Mouse (Mus musculus) kidney, adult 18-20 months (tissue): Measurements from ENCODE around the gene Zfp652.

Source experiments
- DNase-seq: peaks from one replicate; pipeline ENCODE4 v3.0.0; 2021

Gene Zfp652

DNA sequence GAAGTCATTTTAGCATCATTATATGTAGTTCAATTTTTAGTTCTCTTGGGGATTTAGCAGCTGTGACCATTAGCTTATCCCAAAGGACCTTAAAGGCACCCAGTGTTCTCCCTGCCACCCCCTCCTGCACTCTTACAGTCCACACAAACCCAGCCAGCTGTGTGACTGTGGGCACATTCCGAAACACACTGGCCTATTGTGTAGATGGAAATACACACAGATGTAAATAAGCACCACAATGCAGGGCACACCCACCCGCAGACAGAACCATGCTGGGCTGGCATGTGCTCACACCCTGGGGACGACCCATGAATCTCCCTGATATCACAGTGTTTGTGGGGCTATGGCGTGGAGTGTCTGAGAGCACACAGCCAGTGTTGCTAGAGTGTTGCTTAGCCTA lies 99.8 kb downstream of the Zfp652 start:
- DNase-seq = no peak

DNA sequence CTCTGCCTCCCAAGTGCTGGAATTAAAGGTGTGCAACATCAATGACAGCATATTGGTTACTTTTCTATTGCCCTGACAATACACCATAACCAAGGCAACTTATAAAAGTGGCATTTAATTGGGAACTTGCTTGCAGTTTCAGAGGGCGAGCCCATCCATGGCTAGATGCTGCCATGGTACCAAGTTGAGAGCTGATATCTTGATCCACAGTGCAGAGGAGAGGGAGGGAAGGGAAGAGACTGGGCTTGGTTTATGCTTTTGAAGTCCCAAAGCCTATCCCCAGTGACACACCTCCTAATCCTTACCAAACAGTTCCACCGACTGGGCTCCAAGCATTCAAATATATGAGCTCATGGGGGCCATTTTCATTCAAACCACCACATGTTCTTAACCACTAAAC lies 101.6 kb downstream of the Zfp652 start:
- DNase-seq = no peak

DNA sequence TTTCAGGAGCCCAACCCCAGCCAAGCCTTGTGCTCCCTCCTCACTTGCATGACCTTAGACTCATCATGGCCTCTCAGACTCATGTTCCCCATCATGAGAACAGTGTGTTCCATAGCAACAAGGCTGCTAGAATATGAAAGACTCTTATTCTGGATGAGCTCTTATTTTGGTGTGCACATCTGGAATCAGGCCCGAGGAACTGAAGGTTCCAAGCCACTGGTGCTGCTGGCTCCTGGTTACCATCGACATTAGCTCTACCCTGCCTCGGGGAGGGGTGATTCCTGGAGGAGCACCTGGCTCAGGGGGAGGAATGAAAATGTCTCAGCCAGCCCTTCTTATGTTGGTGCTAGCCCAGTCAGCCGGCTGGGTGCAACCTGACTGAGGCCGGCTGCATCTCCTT lies 102.4 kb downstream of the Zfp652 start:
- no peak for DNase-seq

DNA sequence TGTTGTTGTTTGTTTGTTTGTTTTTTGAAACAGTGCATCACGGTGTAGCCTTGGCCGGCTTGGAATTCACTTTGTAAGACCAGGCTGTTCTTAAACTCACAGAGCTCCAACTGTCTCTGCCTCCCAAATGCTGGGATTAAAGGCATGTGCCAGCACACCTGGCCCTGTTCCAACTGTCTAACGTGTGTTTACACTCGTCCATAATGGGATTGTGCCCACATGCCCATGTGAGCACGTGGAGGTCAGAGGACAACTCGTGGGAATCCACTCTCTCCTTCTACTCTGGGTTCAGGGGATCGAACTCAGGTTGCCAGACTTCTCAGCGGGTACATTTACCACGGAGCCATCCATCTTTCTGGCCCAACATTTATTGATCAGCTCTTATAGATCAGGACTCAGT lies 102.9 kb downstream of the Zfp652 start:
- DNase-seq = no peak

DNA sequence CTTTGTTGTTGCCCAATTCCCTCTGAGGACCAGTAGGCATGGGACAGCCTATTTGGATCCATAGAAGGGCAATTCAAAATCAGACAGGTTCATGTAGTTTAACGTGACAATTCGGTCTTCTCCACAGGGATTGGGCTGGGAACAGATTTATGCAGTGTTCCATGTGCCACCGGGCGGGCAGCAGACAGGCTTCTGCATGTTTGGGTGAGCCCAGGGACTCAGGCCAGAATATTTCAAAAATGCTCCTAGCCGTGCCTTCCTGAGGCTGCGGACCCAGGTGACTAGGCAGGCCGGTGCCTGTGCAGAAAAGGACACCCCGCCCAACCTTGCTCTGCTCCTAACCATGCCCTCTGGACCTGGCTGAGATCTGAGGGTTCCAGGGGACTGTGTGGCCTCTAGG lies 106.7 kb downstream of the Zfp652 start:
- no peak for DNase-seq

DNA sequence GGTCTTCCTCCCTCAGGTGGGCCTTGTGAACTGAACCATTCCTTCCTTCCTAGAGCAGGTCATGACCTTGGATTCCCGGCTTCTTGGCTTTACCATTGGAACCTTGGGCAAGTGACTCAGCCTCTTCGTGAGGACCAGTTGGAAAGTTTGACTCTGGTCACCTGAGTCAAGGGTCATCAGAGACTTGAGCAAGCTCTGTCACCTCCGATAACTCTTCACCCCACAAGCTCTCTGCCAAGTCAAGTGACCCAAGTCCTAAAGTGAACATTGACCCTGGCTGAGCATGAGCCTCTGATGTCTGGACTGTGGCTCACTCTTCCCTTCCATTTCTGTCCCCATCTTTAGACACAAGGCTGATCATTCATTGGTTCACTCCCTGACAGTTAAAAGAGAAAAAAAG lies 109.0 kb downstream of the Zfp652 start:
- DNase-seq = no peak

DNA sequence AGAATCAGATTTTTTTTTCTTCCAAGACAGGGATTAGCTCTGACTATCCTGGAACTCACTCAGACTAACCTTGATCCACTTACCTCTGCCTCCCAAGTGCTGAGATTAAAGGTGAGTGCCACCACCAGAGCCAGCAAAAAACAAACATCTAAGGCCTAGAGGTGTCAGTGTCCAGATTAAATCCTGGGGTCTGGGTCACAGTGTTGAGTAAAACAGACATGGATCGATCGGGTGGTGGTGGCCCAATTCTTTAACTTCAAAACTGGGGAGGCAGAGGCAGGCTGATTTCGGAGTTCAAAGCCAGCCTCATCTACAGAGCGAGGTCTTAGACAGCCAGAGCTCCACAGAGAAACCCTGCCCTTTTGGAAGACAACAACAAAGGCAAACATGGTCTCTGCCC lies 110.0 kb downstream of the Zfp652 start:
- DNase-seq = no peak

DNA sequence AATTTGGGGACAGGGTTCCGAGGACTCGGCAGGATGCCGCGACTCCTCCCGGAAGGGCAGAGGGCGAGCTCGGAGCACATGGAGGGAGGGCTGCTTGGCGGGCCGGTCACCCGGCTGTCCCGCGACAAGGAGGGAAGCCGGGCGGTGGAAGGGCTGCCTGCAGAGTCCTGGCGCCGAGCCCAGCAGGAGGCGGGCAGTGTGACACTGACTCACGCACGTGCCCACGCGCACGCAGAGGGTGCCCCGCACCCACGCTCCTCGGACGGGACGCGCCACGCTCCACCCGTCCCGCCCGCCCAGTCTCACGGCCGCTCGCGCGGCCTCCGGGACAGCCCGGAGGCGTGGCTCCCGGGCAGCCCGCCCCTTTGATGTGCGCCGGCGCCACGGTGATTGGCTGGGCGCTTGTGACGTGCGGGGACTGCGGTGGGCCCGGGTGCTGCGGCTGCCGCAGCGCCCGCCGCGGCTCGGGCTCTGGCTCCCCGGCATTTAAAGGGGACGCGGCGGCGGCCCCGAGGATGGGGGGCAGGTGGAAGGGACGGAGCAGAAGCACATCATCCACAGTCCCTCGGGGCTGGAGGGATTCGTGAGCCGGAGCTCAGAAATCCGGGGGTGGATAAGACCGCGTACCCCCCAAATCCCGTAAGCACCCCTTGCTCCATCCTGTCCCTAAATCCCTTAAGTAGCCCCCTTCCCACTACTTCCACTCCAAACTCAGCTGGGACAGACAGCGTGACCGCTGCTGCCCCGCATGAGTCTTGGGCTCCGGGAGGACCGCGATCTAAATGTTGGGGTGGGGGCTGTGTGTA lies 111.8 kb downstream of the Zfp652 start, which contains the start of gene Phospho1:
Gene Phospho1, plus strand, starts transcription at position 429 of the 806 bp plus-strand sequence.
- peak; percentile 92 for DNase-seq

DNA sequence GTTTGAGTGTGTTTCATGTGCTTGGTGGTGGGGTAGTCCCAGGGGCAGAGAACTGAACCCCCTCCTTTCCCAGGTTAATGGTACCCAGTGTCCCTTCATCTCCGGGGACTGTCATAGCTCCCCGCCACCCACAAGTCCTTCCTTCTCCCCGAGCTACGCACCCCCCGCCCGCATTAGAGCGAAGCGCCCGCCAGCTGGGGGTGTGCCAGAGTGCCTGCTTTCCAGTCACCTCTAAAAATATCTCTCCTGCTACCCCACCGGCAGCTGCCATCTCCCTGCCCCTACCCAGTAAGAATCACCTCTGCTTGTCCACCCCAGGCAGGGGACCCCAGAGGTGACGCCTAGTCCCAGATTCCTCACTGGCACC lies 112.4 kb downstream of the Zfp652 start:
- DNase-seq = peak; percentile 40

DNA sequence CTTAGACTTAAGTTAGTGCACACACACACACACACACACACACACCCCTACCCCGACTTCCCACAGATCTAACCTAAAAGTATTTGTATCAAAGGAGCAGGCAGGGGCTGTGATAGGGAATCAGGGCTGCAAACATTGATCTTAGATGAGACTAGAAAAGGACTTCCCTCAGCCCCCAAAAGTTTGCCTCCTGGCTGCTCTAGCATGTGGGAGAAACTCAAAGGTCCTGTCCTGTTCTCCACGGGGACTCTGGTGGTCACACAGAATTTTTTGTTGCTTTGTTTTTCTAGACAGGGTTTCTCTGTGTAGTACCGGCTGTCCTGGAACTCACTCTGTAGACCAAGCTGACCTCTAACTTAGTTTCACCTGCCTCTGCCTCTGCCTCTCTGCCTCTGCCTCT lies 113.2 kb downstream of the Zfp652 start:
- peak; percentile 2 for DNase-seq

DNA sequence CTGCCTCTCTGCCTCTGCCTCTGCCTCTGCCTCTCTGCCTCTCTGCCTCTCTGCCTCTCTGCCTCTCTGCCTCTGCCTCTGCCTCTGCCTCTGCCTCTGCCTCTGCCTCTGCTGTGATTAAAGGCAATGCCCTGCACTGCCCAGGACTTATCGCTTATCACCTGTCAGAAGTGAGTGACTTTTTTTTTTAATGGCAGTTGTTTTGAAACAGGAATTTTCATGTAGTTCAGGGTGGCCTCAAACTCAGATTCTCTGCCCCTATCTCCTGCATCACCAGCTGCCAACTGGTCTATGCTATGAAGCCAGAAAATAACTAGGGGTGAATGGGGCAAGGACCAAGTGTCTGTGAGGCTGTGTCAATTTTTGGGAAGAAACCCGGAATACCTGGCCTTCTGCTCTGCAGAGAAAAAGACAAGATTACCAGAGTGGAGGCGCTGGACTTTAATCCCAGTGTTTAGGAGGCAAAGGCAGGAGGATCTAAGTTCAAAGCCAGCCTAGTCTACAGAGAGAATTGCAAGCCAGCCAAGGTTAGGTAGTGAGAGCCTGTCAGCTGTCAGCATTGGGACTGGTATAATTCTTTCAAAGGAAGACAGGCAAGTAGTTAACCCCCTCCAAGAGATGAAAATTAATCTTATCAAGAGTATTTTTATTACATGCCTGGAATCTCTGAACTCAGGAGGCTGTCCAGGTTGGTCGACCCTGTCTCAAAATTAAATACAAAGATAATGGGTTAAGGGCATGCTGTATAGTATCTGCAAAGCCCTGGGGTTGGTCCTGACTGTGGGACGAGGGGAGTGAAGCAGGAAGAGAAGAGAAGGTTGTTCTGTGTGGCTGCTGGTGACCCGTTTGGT lies 114.1 kb downstream of the Zfp652 start:
- peak; percentile 2 for DNase-seq

DNA sequence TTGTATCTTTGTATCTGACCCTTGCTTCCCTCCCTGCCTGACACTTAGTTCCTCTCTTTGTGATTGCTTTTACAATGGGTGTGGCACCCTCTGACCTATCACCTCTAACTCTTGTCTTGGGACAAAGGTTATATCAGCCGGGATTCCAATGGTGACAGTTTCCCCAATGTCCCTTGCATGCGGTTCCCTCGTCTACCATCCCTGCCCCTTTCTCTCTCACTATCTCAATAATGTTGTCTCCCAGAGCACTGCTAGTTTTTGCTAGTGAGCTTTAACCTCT lies 114.6 kb downstream of the Zfp652 start:
- DNase-seq = no peak

DNA sequence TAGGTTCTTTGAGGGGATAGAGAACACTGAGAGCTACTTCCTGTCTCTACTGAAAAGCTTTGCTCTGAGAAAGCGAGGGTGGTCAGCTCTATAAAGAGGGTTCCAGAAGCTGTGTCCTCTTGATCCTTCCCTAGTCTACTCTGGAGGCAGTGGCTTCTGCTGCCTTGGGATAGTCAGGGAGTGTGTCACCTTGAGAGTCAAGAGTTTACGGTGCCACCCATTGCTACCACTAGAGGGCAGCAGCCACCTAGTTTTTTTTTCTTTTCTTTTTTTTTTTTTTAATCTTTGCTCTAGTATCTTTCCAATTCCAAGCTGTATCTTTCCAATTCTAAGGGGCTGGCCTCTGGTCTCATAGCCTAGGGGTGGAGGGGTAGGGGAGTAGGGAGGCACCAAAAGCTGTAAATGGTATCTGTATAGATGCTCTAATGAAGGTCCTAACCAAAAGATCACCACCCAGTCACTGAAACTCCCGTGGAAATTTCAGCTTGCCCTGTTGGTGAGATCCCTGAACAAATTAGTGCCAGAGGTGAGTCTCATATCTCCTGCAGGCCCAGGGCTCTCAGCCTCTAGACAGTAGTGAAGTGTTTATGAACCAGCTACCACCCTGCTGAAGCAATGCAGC lies 115.1 kb downstream of the Zfp652 start:
- peak; percentile 80 for DNase-seq

DNA sequence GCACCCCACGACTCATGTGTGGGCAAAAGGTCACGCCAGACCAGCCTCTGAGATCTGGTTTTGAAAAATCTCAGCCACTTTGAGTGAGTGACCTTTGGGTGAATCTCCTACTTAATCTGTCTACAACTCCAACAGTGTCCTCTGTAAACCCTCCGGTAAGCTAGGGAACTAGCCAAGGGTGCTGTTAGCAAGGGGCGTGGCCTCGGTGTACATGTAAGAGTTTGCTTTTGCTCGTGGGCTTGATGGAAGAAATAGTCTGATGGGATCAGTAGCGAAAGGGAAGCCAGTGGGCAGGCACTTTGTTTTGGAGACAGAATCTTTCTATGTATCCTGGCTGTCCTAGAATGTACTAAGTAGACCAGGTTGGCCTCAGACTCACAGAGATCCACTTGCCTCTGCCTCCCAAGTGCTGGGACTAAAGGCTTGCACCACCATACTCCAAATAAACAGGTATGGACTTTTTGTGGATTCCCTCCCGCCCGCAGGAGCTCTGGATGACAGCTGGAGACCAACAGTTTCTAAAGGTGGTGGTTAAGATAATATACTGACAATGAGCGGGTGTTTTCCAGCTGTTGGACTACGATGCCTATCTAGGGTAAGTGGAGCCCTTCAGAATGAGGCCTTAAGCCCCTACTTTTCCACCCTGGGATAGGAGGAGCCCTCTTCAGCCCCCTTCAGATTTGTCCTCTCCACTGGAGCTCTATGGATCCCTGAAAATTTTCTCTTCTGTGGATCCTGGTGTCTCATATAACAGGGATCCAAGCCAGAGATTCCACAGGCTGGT lies 115.9 kb downstream of the Zfp652 start:
- no peak for DNase-seq

DNA sequence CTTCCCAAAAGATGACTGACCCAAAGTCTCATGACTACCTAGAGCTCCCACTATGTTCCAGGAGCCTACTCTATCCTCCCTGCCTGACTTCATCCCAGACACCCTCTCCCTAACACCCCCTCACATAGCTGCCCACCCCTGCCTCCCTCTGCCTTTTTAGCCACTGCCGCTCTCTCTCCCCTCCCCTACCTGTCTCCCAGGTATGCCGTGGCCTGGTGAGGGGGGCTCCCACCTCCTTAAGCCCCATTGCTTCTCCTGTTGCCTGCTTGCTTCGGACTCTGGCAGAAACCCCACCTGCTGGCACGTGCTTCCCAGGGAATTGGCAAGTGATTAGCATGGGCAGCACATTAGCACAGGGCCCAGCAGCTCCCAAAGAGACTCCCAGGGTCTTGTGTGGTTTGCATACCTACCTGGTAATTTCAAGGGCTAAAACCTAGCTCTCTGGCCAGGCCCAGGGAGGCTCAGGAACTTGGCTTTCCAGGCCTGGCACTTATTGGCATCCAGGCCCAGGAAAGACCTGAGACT lies 117.1 kb downstream of the Zfp652 start:
- no peak for DNase-seq

DNA sequence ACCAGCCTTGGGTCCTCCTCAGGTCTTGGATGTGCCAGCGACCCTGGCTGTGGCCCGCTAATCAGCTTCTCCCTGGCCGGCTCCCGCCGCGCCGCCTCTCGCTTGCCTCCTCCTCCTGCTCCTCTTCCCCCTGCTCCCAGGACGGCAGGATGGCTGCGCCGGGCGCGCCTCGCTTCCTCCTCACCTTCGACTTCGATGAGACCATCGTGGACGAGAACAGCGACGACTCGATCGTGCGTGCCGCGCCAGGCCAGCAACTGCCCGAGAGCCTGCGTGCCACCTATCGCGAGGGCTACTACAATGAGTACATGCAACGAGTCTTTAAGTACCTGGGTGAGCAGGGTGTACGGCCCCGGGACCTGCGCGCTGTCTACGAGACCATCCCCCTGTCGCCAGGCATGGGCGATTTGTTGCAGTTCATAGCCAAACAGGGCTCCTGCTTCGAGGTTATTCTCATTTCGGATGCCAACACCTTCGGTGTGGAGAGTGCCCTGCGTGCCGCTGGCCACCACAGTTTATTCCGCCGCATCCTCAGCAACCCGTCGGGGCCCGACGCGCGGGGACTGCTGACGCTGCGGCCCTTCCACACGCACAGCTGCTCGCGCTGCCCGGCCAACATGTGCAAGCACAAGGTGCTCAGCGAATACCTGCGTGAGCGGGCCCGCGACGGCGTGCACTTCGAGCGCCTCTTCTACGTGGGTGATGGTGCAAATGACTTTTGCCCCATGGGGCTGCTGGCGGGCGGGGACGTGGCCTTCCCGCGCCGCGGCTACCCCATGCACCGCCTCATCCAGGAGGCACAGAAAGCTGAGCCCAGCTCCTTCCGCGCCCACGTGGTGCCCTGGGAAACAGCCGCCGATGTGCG lies 118.2 kb downstream of the Zfp652 start:
- DNase-seq = no peak

DNA sequence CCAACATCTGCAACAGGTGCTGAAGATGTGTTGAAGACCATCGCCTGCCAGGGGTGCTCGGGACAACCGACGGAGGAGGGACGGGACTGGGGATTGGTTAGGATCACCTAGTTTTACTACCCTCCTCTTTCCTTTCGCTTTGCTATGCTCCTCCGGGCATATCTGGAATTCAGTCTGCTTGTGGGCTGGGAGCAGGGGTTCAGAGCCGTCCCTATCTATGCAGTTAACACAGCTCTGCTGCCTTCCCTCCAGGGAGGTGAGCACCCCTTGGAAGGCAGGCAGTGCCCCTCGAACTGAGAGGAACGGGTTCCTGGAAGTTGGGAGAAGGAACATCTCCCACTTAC lies 118.8 kb downstream of the Zfp652 start:
- DNase-seq = no peak

DNA sequence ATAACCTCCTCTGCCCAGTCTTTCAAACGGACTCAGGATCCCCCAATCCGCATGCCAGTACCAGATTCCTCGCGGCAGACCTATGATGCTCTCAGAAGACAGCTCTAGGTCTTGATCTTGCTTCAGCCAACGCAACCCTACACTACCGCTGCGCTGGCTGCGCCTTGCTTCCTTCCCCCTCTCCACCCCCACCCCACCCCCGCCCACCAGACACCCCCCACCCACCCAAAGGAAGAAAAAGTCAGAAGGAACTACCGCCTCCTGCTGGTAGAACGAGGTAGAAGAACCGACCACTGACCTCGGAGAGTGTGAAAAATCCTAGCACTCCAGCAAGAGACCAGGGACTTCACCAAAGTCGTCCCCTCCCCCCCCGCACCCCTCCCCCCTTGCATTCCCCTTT lies 119.2 kb downstream of the Zfp652 start:
- DNase-seq = no peak

DNA sequence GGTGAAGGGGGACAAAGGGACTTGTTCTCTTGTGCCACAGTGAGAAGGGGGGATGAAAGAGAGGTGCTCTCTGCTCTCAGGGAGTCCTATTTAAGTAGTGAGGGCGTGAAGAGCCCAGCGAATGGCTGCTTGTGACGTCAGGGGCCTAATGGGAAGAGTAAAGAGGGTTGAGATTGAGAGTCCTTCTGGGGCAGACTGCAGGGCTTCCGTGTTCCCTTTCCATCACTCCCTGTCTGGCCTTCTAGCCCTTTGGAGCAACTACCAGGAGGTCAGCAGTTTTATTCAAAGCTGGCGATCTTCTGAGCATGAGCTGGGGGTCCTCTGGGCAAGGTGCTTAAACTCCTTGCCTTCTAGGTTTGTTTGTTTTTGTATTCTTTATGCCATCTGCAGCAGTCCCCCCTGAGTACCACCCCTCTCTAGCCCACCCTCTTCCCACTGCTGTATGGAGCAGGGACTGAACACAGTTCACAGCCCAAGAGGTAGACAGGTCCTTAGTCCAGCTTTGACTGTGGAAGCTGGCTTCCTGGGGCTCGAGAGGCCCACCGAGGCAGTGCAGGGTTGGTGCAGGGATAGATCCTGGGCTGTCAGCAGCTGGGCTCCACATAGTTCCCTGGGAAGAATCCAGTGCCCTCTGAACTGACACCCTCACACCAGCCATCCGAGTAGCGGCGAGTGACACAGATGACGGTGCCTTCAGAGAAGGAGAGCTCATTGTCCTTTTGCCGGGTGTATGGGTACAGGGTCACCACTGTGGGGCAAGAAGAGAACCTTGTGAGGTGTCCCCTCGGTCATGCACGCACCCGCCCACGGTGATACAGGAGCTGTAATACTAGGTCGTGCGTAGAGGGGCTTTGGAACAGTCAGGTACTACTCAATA lies 119.9 kb downstream of the Zfp652 start:
- no peak for DNase-seq

DNA sequence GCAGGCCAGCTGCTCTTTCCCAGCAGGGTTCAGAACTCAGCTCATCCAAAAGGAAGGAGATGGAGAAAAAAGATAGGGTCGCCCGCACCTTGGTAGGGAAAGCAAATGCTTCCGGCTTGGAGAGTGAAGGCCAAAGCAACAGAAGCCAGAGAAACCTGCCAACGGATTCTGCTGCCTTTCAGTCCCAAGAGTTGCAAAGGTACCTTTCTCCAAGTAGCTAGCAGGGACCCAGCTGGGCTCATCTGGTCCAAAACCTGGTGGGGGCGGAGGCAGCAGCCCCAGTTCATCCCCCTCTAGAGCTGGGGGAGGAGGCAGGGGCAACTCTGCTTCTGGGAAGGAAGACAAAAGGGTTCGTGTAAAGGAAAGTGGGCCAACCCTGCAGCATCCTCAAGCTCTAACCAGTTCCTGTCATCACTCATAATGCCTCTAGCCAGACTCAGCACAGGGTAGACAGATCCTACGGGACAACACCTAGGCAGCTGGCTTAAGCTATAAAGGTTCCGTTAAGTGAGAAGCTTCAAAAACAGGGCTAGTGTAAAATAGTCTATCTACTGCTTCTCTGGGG lies 120.6 kb downstream of the Zfp652 start:
- DNase-seq = no peak
